Mouse (Mus musculus) lung, postnatal 0 days (tissue): ENCODE measurements around the gene Psmd9.
A peak's percentile ranks its signal among the peaks of the same experiment; 100 is the strongest.

Experiments
- CTCF ChIP-seq: IDR thresholded peaks from 2 replicates; pipeline ENCODE4 v1.5.1; 2016; ENCODE audit warnings: antibody characterized with exemption, mild to moderate bottlenecking
- EP300 ChIP-seq: IDR thresholded peaks from 2 replicates; pipeline ENCODE4 v1.6.1; 2016; ENCODE audit warnings: antibody characterized with exemption, mild to moderate bottlenecking, control low read depth

GRCm38 (mm10) chr5:123130030-123130813 lies 39.0 kb upstream of the Psmd9 start:
- TF ChIP-seq CTCF (no peak), EP300 (peak; percentile 50)
